Mouse (Mus musculus) forebrain, embryonic 14.5 days (tissue): ENCODE measurements at regions not wholly inside any gene's neighbourhood (a gene's known extent, or its start where the extent isn't known, plus 50 kb on each side); places are given as distances from the start of the nearest gene placed in this dataset.

Experiments used
- ATAC-seq: fragments of 200-750 bp; cut with Nextera tagmentation; 2 replicates; pipeline ENCODE4 v1.8.0; 2017; ENCODE audit warnings: mild to moderate bottlenecking, moderate library complexity
- DNase-seq: peaks from one replicate; pipeline ENCODE4 v3.0.0-alpha.2; 2015; ENCODE audit warnings: low spot score
- H3K27ac ChIP-seq: fragments of 300-500 bp; sonication (generic); 2 replicates; pipeline ENCODE4 v1.5.1; 2014; ENCODE audit warnings: low read depth, mild to moderate bottlenecking, control low read depth, low read length, moderate library complexity
- H3K27me3 ChIP-seq: fragments of 300-500 bp; sonication (generic); replicated peaks from 2 replicates; pipeline ENCODE4 v1.6.1; 2014; ENCODE audit warnings: low read length, control low read depth, mixed read lengths; ENCODE audit not compliant: control insufficient read depth, insufficient read depth
- H3K36me3 ChIP-seq: fragments of 300-500 bp; sonication (generic); 2 replicates; pipeline ENCODE4 v1.6.1; 2014; ENCODE audit warnings: low read length, control low read depth; ENCODE audit not compliant: control insufficient read depth, insufficient read depth
- H3K4me1 ChIP-seq: fragments of 300-500 bp; sonication (generic); 2 replicates; pipeline ENCODE4 v1.6.1; 2014; ENCODE audit warnings: antibody characterized with exemption, low read length, control low read depth; ENCODE audit not compliant: control insufficient read depth, insufficient read depth
- H3K4me2 ChIP-seq: fragments of 300-500 bp; sonication (generic); 2 replicates; pipeline ENCODE4 v1.6.1; 2014; ENCODE audit warnings: mild to moderate bottlenecking, control low read depth, low read length
- H3K4me3 ChIP-seq: fragments of 300-500 bp; sonication (generic); 2 replicates; pipeline ENCODE4 v1.5.1; 2014; ENCODE audit warnings: low read depth, low read length, control low read depth
- H3K9ac ChIP-seq: fragments of 300-500 bp; sonication (generic); 2 replicates; pipeline ENCODE4 v1.6.1; 2014; ENCODE audit warnings: mild to moderate bottlenecking, low read length, control low read depth, moderate library complexity
- H3K9me3 ChIP-seq: fragments of 300-500 bp; sonication (generic); replicated peaks from 2 replicates; pipeline ENCODE4 v1.6.1; 2016; ENCODE audit warnings: low read length, control low read depth, mixed read lengths; ENCODE audit not compliant: control insufficient read depth
- WGBS: fragments of 180-500 bp; shearing (Covaris S2); extraction: QIAGEN DNeasy Blood & Tissue Kit; methylation state at CpG from one replicate; pipeline ENCODE4 v1.1.7; 2014; 5-methylcytosine and 5-hydroxymethylcytosine counted together

- no peaks in the 10 kb centered on the region for H3K36me3 ChIP-seq
- ATAC-seq (no peak), DNase-seq (no peak)
- no peak overlapping the region for H3K4me3 ChIP-seq
- no peak overlapping the region for H3K27ac ChIP-seq
- H3K4me1 ChIP-seq = no peaks in the 10 kb centered on the region
- no peaks in the 10 kb centered on the region for H3K9me3 ChIP-seq
- no peak overlapping the region for H3K4me2 ChIP-seq
- WGBS = 92% methylated on average over 5 of the region's 5 CpGs
- no peak overlapping the region for H3K9ac ChIP-seq
- H3K27me3 ChIP-seq = no peaks in the 10 kb centered on the region
These were observed 104.1 kb upstream of the Tdrd3 start for GRCm38 (mm10) chr14:87312318-87312717.

DNA sequence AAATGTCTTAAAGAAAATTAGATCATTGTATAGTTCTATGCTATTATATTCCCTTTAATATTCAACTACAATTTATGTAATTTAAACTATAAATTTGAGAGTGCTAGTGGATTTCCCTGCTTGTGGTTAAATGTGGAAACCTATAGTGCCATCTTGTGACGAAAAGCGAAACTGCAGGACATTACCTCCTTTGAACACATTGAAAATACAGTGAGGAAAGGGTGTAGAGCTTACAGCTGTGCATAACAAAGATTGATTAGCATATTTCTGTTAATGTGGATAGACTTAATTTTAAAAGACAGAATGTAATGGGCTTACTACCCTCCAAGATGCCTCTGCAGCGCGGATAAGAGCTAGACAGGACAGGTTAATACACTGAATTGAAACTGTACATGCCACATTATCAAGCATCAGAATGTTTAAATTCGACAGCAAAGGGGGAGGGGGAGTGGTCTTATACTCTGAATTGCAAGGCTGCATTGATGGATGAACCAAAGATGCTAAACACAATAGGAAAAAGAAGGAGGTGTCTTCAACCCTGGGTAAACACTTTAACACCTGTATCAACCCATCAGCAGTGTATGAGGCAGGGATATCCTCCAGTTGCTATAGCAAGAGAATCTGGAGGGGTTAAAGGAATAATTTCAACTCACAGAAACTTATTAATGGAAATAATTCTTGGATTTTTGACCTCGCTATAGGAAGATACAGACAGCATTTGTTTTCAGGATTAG is 101.3 kb upstream of the Tdrd3 start:
- no peak overlapping the region for H3K4me3 ChIP-seq
- no peaks in the 10 kb centered on the region for H3K36me3 ChIP-seq
- H3K9ac ChIP-seq = no peak overlapping the region
- 25% methylated on average over 6 of the region's 6 CpGs for WGBS
- no peak overlapping the region for H3K4me2 ChIP-seq
- ATAC-seq (peak; percentile 82), DNase-seq (peak; percentile 90)
- H3K27ac ChIP-seq = no peak overlapping the region
- no peaks in the 10 kb centered on the region for H3K9me3 ChIP-seq
- no peaks in the 10 kb centered on the region for H3K4me1 ChIP-seq
- no peaks in the 10 kb centered on the region for H3K27me3 ChIP-seq

- 48% methylated on average over 1 of the region's 1 CpGs for WGBS
- H3K4me1 ChIP-seq = no peaks in the 10 kb centered on the region
These were observed 88.6 kb upstream of the Tdrd3 start for GRCm38 (mm10) chr14:87327841-87328240.

DNA sequence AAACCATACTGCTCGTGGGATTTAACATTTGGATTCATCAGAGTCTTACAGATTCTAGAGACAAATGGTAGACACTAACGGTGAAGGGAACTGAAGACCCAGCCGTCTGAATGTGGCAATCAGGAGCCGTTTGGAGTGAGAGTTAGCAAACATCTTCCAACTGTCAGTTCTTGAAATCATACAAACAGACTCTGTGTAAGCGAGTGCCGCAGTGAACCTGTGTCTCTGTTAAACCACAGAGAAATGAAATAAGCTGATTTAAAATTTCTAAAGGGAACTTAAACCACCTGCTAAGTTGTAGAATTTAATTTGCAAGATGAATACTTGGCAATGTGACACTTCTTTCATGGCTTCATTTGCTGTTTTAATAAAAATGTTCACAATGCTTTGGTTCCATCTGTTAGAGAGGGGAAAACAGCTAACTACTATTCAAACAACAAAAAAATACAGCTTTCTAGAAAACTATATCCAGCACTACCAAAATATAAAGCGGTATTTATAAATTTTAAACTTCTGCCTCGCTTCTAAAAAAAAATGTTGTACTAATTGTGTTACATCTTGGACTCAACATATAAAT is 78.4 kb upstream of the Tdrd3 start:
- 70% methylated on average over 8 of the region's 8 CpGs for WGBS
- Histone ChIP-seq H3K4me2 (no peak overlapping the region), H3K36me3 (no peaks in the 10 kb centered on the region), H3K9ac (no peak overlapping the region), H3K27ac (no peak overlapping the region), H3K27me3 (no peaks in the 10 kb centered on the region), H3K9me3 (no peaks in the 10 kb centered on the region), H3K4me1 (no peaks in the 10 kb centered on the region), H3K4me3 (no peak overlapping the region)
- ATAC-seq (peak; percentile 67; the same call in 1 of the 2 replicates), DNase-seq (peak; percentile 69)

More at GRCm38 (mm10) chr14:87327841-87328240, 88.6 kb upstream of the Tdrd3 start:
- Histone ChIP-seq H3K4me3 (no peak overlapping the region), H3K27me3 (no peaks in the 10 kb centered on the region), H3K4me2 (no peak overlapping the region), H3K9me3 (no peaks in the 10 kb centered on the region), H3K36me3 (no peaks in the 10 kb centered on the region), H3K9ac (no peak overlapping the region), H3K27ac (no peak overlapping the region)
- ATAC-seq (no peak), DNase-seq (no peak)

DNA sequence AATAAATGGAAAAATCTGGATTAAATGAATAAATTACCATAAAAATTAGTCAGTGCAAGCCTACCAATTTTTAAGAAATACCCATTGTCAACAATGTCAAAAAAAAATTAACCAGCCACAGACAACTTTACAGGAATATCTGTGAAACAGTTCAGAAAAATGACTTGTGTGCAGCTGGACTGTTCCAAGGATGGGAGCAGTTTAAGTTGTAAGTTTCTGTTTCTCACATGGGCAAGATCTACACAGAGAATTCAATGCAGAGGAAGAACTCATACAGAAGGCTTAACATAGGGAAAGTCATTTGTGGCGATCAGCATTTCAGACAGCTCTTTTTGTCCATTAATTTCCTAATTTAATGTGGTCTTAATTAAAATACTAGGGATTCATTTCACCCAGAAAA is 71.9 kb upstream of the Tdrd3 start:
- WGBS = 72% methylated on average over 1 of the region's 1 CpGs
- Histone ChIP-seq H3K4me1 (no peaks in the 10 kb centered on the region), H3K27me3 (no peaks in the 10 kb centered on the region), H3K4me3 (no peak overlapping the region), H3K9ac (no peak overlapping the region), H3K36me3 (no peaks in the 10 kb centered on the region), H3K9me3 (no peaks in the 10 kb centered on the region), H3K27ac (no peak overlapping the region), H3K4me2 (no peak overlapping the region)
- ATAC-seq (0 out of 2 replicates have a peak, but pooled peaks have one; percentile 32), DNase-seq (peak; percentile 29)

- Histone ChIP-seq H3K4me3 (no peak overlapping the region), H3K9me3 (no peaks in the 10 kb centered on the region), H3K4me2 (no peak overlapping the region), H3K9ac (no peak overlapping the region), H3K27me3 (no peaks in the 10 kb centered on the region), H3K36me3 (no peaks in the 10 kb centered on the region), H3K4me1 (no peaks in the 10 kb centered on the region), H3K27ac (no peak overlapping the region)
- 94% methylated on average over 3 of the region's 3 CpGs for WGBS
- no peak for ATAC-seq
- no peak for DNase-seq
These were observed 69.6 kb upstream of the Tdrd3 start for GRCm38 (mm10) chr14:87346812-87347211.

DNA sequence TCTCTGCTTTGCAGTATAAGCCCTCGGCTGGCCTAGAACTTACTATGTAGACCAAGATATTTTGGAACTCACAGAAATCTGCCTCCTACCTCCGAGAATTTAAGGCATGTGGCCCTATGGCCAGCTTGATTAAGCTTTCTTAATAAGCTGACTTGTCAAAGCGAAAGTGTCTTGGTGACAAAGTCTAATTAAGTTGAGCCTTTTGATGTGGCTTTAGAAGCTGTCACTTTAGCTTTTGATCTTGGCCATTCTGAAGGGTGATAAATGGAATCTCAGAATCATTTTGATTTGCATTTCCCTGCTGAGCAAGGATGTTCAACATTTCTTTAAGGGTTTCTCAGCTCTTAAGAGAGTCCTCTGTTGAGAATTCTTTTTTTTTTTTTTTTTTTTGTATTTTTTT is 67.6 kb upstream of the Tdrd3 start:
- H3K4me2 ChIP-seq = no peak overlapping the region
- no peaks in the 10 kb centered on the region for H3K27me3 ChIP-seq
- ATAC-seq = no peak
- H3K4me1 ChIP-seq = no peaks in the 10 kb centered on the region
- H3K9ac ChIP-seq = no peak overlapping the region
- WGBS = 54% methylated on average over 3 of the region's 3 CpGs
- DNase-seq = no peak
- no peaks in the 10 kb centered on the region for H3K36me3 ChIP-seq
- H3K4me3 ChIP-seq = no peak overlapping the region
- H3K9me3 ChIP-seq = no peaks in the 10 kb centered on the region
- no peak overlapping the region for H3K27ac ChIP-seq

GRCm38 (mm10) chr14:87365793-87366192 is 50.6 kb upstream of the Tdrd3 start:
- DNase-seq (no peak), ATAC-seq (no peak)
- Histone ChIP-seq H3K36me3 (no peaks in the 10 kb centered on the region), H3K27me3 (no peaks in the 10 kb centered on the region), H3K27ac (no peak overlapping the region), H3K4me1 (no peaks in the 10 kb centered on the region), H3K4me3 (no peak overlapping the region), H3K4me2 (no peak overlapping the region), H3K9ac (no peak overlapping the region), H3K9me3 (no peaks in the 10 kb centered on the region)
- 94% methylated on average over 2 of the region's 2 CpGs for WGBS
